In the genomic region with DNA sequence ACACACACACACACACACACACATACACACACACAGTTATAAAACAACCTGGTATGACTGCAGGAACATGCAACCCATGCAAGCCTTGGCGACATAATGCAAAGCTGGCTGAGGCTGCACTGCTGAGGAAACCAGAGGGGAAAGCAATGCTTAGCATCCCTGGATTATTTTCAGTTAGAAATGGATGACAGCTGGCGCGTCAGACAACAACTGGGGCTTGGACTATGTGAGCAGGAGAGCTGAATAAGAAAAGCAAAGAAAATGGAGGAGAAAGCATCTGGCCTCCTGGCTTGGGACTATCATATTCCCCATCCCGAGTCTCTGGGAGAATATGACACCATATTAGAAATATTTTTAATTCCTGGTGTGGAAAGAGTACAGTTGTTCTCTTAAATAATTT, we compare ENCODE assay signal across 14 mouse cellular contexts. TPM values are rescaled to one million over a fixed set of nuclear protein-coding genes. Genes with fewer than 3 reads are reported as not detected.
DNase-seq lines count a peak whose midpoint lies in the region; ATAC-seq and TF ChIP-seq lines count a peak whose summit lies in the region.
"Had no signal": no experiment of that assay in that cellular context is flagged by ENCODE, and none has a peak within 500 bp of the region (broad histone marks: within the 10 kb centered on the region; RNA-seq: fewer than 3 reads in every experiment).

No protein-coding gene starts in this region.

- 77% methylated on average over 4 of the region's 4 CpGs for WGBS in heart, adult 2 months
- WGBS in lung, embryonic 15.5 days, result 63% methylated on average over 4 of the region's 4 CpGs
- WGBS in lung, adult 2 months, result 78% methylated on average over 4 of the region's 4 CpGs
- 32% methylated on average over 4 of the region's 4 CpGs for WGBS in embryonic facial prominence, embryonic 12.5 days
- WGBS in limb, embryonic 14.5 days, result 53% methylated on average over 4 of the region's 4 CpGs

- DNase-seq in heart, adult 11 months, result peak; percentile 92
- DNase-seq in heart, adult 2 months, result no peak
- no peak for DNase-seq in lung, adult 2 months
- peak; percentile 72 for DNase-seq in limb, embryonic 14.5 days (ENCODE audit: low spot score)
- DNase-seq in adrenal gland, adult (ENCODE audit: inconsistent age in 2 of 2, low spot score in 1 of 2), result no peak
- DNase-seq: cerebellum, adult 2 months; layer of hippocampus, postnatal 36 days; thymus, postnatal 14 days had no signal

- peaks cover 3% of the 10 kb centered on the region; the same call in 1 of the 2 replicates for H3K4me1 ChIP-seq in heart, adult 2 months (ENCODE audit: control insufficient read depth, insufficient read depth, low read length)
- peaks cover 13% of the 10 kb centered on the region for H3K4me1 ChIP-seq in lung, embryonic 15.5 days
- peaks cover 3% of the 10 kb centered on the region for H3K4me1 ChIP-seq in lung, adult 2 months (ENCODE audit: control insufficient read depth, insufficient read depth, low read length)
- H3K4me1 ChIP-seq in embryonic facial prominence, embryonic 12.5 days, result peaks cover 10% of the 10 kb centered on the region; the same call in 1 of the 2 replicates
- H3K4me1 ChIP-seq in limb, embryonic 14.5 days (ENCODE audit: control insufficient read depth, insufficient read depth, low read length), result peaks cover 11% of the 10 kb centered on the region

- no peak for TF ChIP-seq CTCF in heart, adult 2 months (IDR thresholded peaks at IDR 0.05)
- no peak for TF ChIP-seq CTCF in lung, adult 2 months (IDR thresholded peaks at IDR 0.05; ENCODE audit: insufficient read depth, low read length)

- no peaks in the 10 kb centered on the region for H3K9me3 ChIP-seq in lung, embryonic 15.5 days
- H3K9me3 ChIP-seq in embryonic facial prominence, embryonic 12.5 days, result no peaks in the 10 kb centered on the region
- no peaks in the 10 kb centered on the region for H3K9me3 ChIP-seq in limb, embryonic 14.5 days (ENCODE audit: control insufficient read depth, low read length)
- H3K9me3 ChIP-seq: midbrain, embryonic 12.5 days had no signal

- ATAC-seq in lung, embryonic 15.5 days (ENCODE audit: borderline replicate concordance, extremely low read depth, low FRiP score, low TSS enrichment), result no peak
- 0 out of 2 replicates have a peak, but pooled peaks have one; percentile 25 for ATAC-seq in embryonic facial prominence, embryonic 12.5 days (ENCODE audit: insufficient number of reproducible peaks, insufficient read depth, low FRiP score, low TSS enrichment)
- peak; percentile 48 for ATAC-seq in limb, embryonic 14.5 days (ENCODE audit: low FRiP score, low read depth)
- ATAC-seq: forebrain, embryonic 14.5 days; hindbrain, postnatal 0 days had no signal

- TF ChIP-seq POLR2A in heart, adult 2 months (IDR thresholded peaks at IDR 0.05; ENCODE audit: insufficient read depth, low read depth, low read length), result no peak
- no peak for TF ChIP-seq POLR2A in lung, adult 2 months (IDR thresholded peaks at IDR 0.05; ENCODE audit: borderline replicate concordance, extremely low read depth, low read depth, low read length)
- TF ChIP-seq POLR2A in limb, embryonic 14.5 days (IDR thresholded peaks at IDR 0.05; ENCODE audit: borderline replicate concordance, extremely low read depth, insufficient read depth, insufficient read length), result no peak

- H3K27ac ChIP-seq in heart, adult 2 months, result no peak overlapping the region; the same call in 1 of the 2 replicates
- H3K27ac ChIP-seq in lung, embryonic 15.5 days, result 0 out of 2 replicates have a peak overlapping the region, but pooled peaks have one; percentile 42
- peak overlapping the region; percentile 78; the same call in 1 of the 2 replicates for H3K27ac ChIP-seq in embryonic facial prominence, embryonic 12.5 days
- no peak overlapping the region; the same call in 1 of the 2 replicates for H3K27ac ChIP-seq in limb, embryonic 14.5 days (replicated peaks; ENCODE audit: low read depth, low read length)
- H3K27ac ChIP-seq: hindbrain, postnatal 0 days; midbrain, embryonic 12.5 days had no signal

- no peak for TF ChIP-seq EP300 in heart, adult 2 months (IDR thresholded peaks at IDR 0.05; ENCODE audit: insufficient read depth, low read depth, low read length)

- intact Hi-C loops in heart, adult 2 months (cut with DNase I), result no loop called here

- H3K79me2 ChIP-seq in heart, adult 2 months (replicated peaks; ENCODE audit: control insufficient read depth, insufficient read depth, low read length), result no peaks in the 10 kb centered on the region

- H3K4me3 ChIP-seq in heart, adult 2 months, result no peak overlapping the region
- H3K4me3 ChIP-seq in lung, embryonic 15.5 days, result no peak overlapping the region
- H3K4me3 ChIP-seq in lung, adult 2 months (replicated peaks; ENCODE audit: extremely low read depth, low read depth, low read length), result no peak overlapping the region
- no peak overlapping the region for H3K4me3 ChIP-seq in embryonic facial prominence, embryonic 12.5 days
- H3K4me3 ChIP-seq in limb, embryonic 14.5 days (replicated peaks; ENCODE audit: low read length), result no peak overlapping the region
- H3K4me3 ChIP-seq: midbrain, embryonic 12.5 days had no signal

- no peak overlapping the region for H3K9ac ChIP-seq in heart, adult 2 months (ENCODE audit: low read depth, low read length)
- no peak overlapping the region for H3K9ac ChIP-seq in lung, embryonic 15.5 days
- no peak overlapping the region for H3K9ac ChIP-seq in embryonic facial prominence, embryonic 12.5 days
- H3K9ac ChIP-seq in limb, embryonic 14.5 days (ENCODE audit: low read depth, low read length, severe bottlenecking), result no peak overlapping the region
- H3K9ac ChIP-seq: midbrain, embryonic 12.5 days had no signal

- no peaks in the 10 kb centered on the region for H3K36me3 ChIP-seq in heart, adult 2 months (ENCODE audit: control insufficient read depth, insufficient read depth, low read length)
- 0 out of 2 replicates have a peak, but pooled peaks cover 2% of the 10 kb centered on the region for H3K36me3 ChIP-seq in lung, embryonic 15.5 days
- H3K36me3 ChIP-seq in embryonic facial prominence, embryonic 12.5 days, result 0 out of 2 replicates have a peak, but pooled peaks cover 3% of the 10 kb centered on the region
- peaks cover 4% of the 10 kb centered on the region; the same call in 1 of the 2 replicates for H3K36me3 ChIP-seq in limb, embryonic 14.5 days (ENCODE audit: control insufficient read depth, insufficient read depth, low read length)

- H3K27me3 ChIP-seq in heart, adult 2 months (ENCODE audit: control insufficient read depth, insufficient read depth, low read length), result no peaks in the 10 kb centered on the region
- H3K27me3 ChIP-seq in lung, embryonic 15.5 days, result no peaks in the 10 kb centered on the region
- H3K27me3 ChIP-seq in embryonic facial prominence, embryonic 12.5 days, result no peaks in the 10 kb centered on the region
- no peaks in the 10 kb centered on the region for H3K27me3 ChIP-seq in limb, embryonic 14.5 days (ENCODE audit: control insufficient read depth, insufficient read depth, low read length)
- H3K27me3 ChIP-seq: midbrain, embryonic 12.5 days had no signal

- no peak overlapping the region for H3K4me2 ChIP-seq in lung, embryonic 15.5 days
- H3K4me2 ChIP-seq in embryonic facial prominence, embryonic 12.5 days (replicated peaks), result 0 out of 2 replicates have a peak overlapping the region, but pooled peaks have one; percentile 9
- no peak overlapping the region for H3K4me2 ChIP-seq in limb, embryonic 14.5 days (replicated peaks; ENCODE audit: low read depth, low read length, severe bottlenecking)
- H3K4me2 ChIP-seq: liver, embryonic 11.5 days; midbrain, embryonic 12.5 days had no signal

RNA-seq across cellular contexts. Expression of a gene that starts 4.1 kb away (rescaled TPM):
- total RNA-seq in heart, adult 2 months (2021), result 1 to 10 TPM; 1.9 to 2.4 TPM
- polyA plus RNA-seq in heart, adult 2 months (2012; rRNA removed), result 0.86 and 1.00 TPM in 2 replicates
- polyA plus RNA-seq in lung, embryonic 15.5 days (2015; fragmentation: Nextera tagmentation; extraction: Ambion mirVana), result 10.5 and 13.4 TPM in 2 replicates
- polyA plus RNA-seq in lung, adult 2 months (2012; rRNA removed), result 0.81 and 1.8 TPM in 2 replicates
- 13.5 and 17.6 TPM in 2 replicates for polyA plus RNA-seq in embryonic facial prominence, embryonic 12.5 days (2016; fragmentation: Nextera tagmentation; extraction: Ambion mirVana)
- 10.1 and 10.3 TPM in 2 replicates for polyA plus RNA-seq in limb, embryonic 14.5 days (2012; rRNA removed)
- 13.9 and 16.8 TPM in 2 replicates for polyA plus RNA-seq in limb, embryonic 14.5 days (2014; fragmentation: Nextera tagmentation; extraction: Ambion mirVana)

RNA-seq across cellular contexts. Expression of a gene that starts 4.2 kb away (rescaled TPM):
- total RNA-seq in heart, adult 2 months (2021), result 1 to 10 TPM; 2.2 to 3.3 TPM
- 1.6 and 1.7 TPM in 2 replicates for polyA plus RNA-seq in heart, adult 2 months (2012; rRNA removed)
- polyA plus RNA-seq in lung, embryonic 15.5 days (2015; fragmentation: Nextera tagmentation; extraction: Ambion mirVana), result 92.2 and 99.2 TPM in 2 replicates
- 2.6 and 5.4 TPM in 2 replicates for polyA plus RNA-seq in lung, adult 2 months (2012; rRNA removed)
- polyA plus RNA-seq in embryonic facial prominence, embryonic 12.5 days (2016; fragmentation: Nextera tagmentation; extraction: Ambion mirVana), result 136 and 139 TPM in 2 replicates
- polyA plus RNA-seq in limb, embryonic 14.5 days (2012; rRNA removed), result 47.5 and 54.0 TPM in 2 replicates
- 71.3 and 72.1 TPM in 2 replicates for polyA plus RNA-seq in limb, embryonic 14.5 days (2014; fragmentation: Nextera tagmentation; extraction: Ambion mirVana)

Comparison
In these comparisons a context has a peak if more than half of its experiments do, and no peak if none do; other contexts are left out.
1. DNase-seq: peak in heart, adult 11 months (single experiment) and limb, embryonic 14.5 days (single experiment); none in heart, adult 2 months (0 of 2), lung, adult 2 months (single experiment) and adrenal gland, adult (0 of 2).
2. H3K27ac ChIP-seq: peak in lung, embryonic 15.5 days (single experiment) and embryonic facial prominence, embryonic 12.5 days (single experiment); none in heart, adult 2 months (single experiment) and limb, embryonic 14.5 days (single experiment).